Mouse (Mus musculus): ENCODE measurements around the gene Cbx2.
A peak's percentile ranks its signal among the peaks of the same experiment; 100 is the strongest.

DNA sequence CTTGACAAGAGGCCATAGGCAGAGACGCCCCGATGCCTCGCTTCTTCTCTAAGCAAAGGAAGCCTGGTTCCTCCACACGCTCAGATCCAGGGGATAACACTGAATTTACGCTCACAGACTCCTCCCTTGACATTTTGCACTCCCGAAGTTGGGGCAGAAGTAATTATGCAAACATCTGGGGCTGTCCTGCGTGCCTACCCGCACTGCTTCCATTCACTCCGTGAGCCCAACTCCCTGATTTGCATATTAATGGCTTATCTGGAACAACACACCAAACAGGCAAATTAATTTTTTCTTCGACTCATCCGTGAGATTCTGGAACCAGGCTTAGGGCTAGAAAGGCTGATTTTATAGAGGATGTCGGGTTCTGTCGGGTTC lies 25.4 kb downstream of the Cbx2 start:
- TF ChIP-seq CTCF (conservative IDR thresholded peaks at IDR 0.05; ENCODE audit: low read length) (no peak), NANOG (IDR thresholded peaks at IDR 0.05; ENCODE audit: borderline replicate concordance, low read length) (no peak), POU5F1 (IDR thresholded peaks at IDR 0.05; ENCODE audit: borderline replicate concordance, low read length) (peak; percentile 61; the same call in 1 of the 2 replicates)

Data from E14TG2a.4 (cell line).